Mouse (Mus musculus) testis, adult 2 months (tissue): ENCODE measurements around the gene Rbms3.

ENCODE experiments used
- CTCF ChIP-seq: fragments of 200-500 bp; IDR thresholded peaks from 2 replicates; pipeline ENCODE4 v1.5.1; 2012; ENCODE audit warnings: low read depth, mild to moderate bottlenecking, inconsistent platforms, low read length, moderate library complexity; ENCODE audit not compliant: control insufficient read depth, insufficient read depth, insufficient replicate concordance
- POLR2A ChIP-seq: fragments of 200-500 bp; IDR thresholded peaks from 2 replicates; pipeline ENCODE4 v1.6.1; 2012; ENCODE audit warnings: low read depth, mild to moderate bottlenecking, inconsistent platforms, low read length, moderate library complexity; ENCODE audit not compliant: control insufficient read depth

GRCm38 (mm10) chr9:117318461-117318860 is 311.3 kb downstream of the Rbms3 start:
- TF ChIP-seq CTCF (no peak), POLR2A (no peak)
